Mouse (Mus musculus) kidney, adult 18-20 months (tissue): ENCODE data around the gene Mical3.

Source experiments
- DNase-seq: peaks from one replicate; pipeline ENCODE4 v3.0.0; 2021

The Mical3 gene

GRCm38 (mm10) chr6:121130773-121131172 is at the start of gene Mical3:
Gene Mical3, minus strand, starts transcription at chr6:121130999.
- DNase-seq = no peak

- no peak for DNase-seq
These were observed 49.0 kb upstream of the Mical3 start for GRCm38 (mm10) chr6:121179846-121180245.

- peak; percentile 46 for DNase-seq
These were observed 48.0 kb upstream of the Mical3 start for GRCm38 (mm10) chr6:121178700-121179358.

GRCm38 (mm10) chr6:121177118-121177708 is 46.4 kb upstream of the Mical3 start:
- peak; percentile 43 for DNase-seq

- no peak for DNase-seq
These were observed 45.9 kb upstream of the Mical3 start for GRCm38 (mm10) chr6:121176731-121177098.

- DNase-seq = no peak
These were observed 45.4 kb upstream of the Mical3 start for GRCm38 (mm10) chr6:121176011-121176730.

- DNase-seq = no peak
These were observed 44.0 kb upstream of the Mical3 start for GRCm38 (mm10) chr6:121174761-121175160.

- DNase-seq = no peak
These were observed 42.7 kb upstream of the Mical3 start for GRCm38 (mm10) chr6:121173471-121173870.

- no peak for DNase-seq
These were observed 40.3 kb upstream of the Mical3 start for GRCm38 (mm10) chr6:121171102-121171501.

- no peak for DNase-seq
These were observed 36.7 kb upstream of the Mical3 start for GRCm38 (mm10) chr6:121167381-121167975.

GRCm38 (mm10) chr6:121166098-121166552 is 35.3 kb upstream of the Mical3 start:
- peak; percentile 54 for DNase-seq

- no peak for DNase-seq
These were observed 31.8 kb upstream of the Mical3 start for GRCm38 (mm10) chr6:121162616-121163015.

GRCm38 (mm10) chr6:121160126-121160525 is 29.3 kb upstream of the Mical3 start:
- no peak for DNase-seq

GRCm38 (mm10) chr6:121159616-121160015 is 28.8 kb upstream of the Mical3 start:
- no peak for DNase-seq

GRCm38 (mm10) chr6:121156030-121156429 is 25.2 kb upstream of the Mical3 start:
- no peak for DNase-seq

- no peak for DNase-seq
These were observed 23.9 kb upstream of the Mical3 start for GRCm38 (mm10) chr6:121154451-121155300.

GRCm38 (mm10) chr6:121153177-121153576 is 22.4 kb upstream of the Mical3 start:
- no peak for DNase-seq

GRCm38 (mm10) chr6:121151732-121152131 is 20.9 kb upstream of the Mical3 start:
- no peak for DNase-seq

GRCm38 (mm10) chr6:121150126-121150525 is 19.3 kb upstream of the Mical3 start:
- DNase-seq = no peak

- DNase-seq = no peak
These were observed 18.6 kb upstream of the Mical3 start for GRCm38 (mm10) chr6:121149420-121149819.

- no peak for DNase-seq
These were observed 17.6 kb upstream of the Mical3 start for GRCm38 (mm10) chr6:121148360-121148759.

- no peak for DNase-seq
These were observed 16.0 kb upstream of the Mical3 start for GRCm38 (mm10) chr6:121146798-121147197.

GRCm38 (mm10) chr6:121145906-121146305 is 15.1 kb upstream of the Mical3 start:
- DNase-seq = no peak
